Mouse (Mus musculus) left cerebral cortex, adult 2 months (tissue): ENCODE data around the gene Tmem151b. TPM values are rescaled to one million over a fixed set of nuclear protein-coding genes. Genes with fewer than 3 reads are reported as not detected.

Experiments
- DNase-seq, 2 experiments: peaks; one replicate each; pipeline ENCODE4 v3.0.0; 2021 to 2022; ENCODE audit warnings: low spot score in 2 of 2, mixed read lengths in 1 of 2; ENCODE audit errors: extremely low spot score in 1 of 2
- H3K27ac ChIP-seq: fragments of 200-600 bp; 2 replicates; pipeline ENCODE4 v1.8.1; 2022
- H3K4me3 ChIP-seq: fragments of 200-600 bp; 2 replicates; pipeline ENCODE4 v1.8.1; 2022
- CTCF ChIP-seq: fragments of 200-600 bp; IDR thresholded peaks from 2 replicates; pipeline ENCODE4 v1.8.1; 2022; ENCODE audit warnings: antibody characterized with exemption, mild to moderate bottlenecking, moderate library complexity
- intact Hi-C: fragments of 180-260 bp; cut with DNase I; formaldehyde crosslinking; loops from one replicate; pipeline ENCODE4 v1.15.1; 2025
- total RNA-seq, 2 experiments: library from RNA; stranded (reverse); gene quantifications; 2 replicates each; pipeline ENCODE4 v1.2.3; 2021

Tmem151b gene
- total RNA-seq, 2 experiments from 2014 or later: 132 to 133 TPM

GRCm38 (mm10) chr17:45536264-45536663, 13.2 kb downstream of the Tmem151b start:
- no peak for DNase-seq
- no peak for TF ChIP-seq CTCF
- H3K4me3 ChIP-seq: no peak overlapping the region
- peak overlapping the region; percentile 64 for H3K27ac ChIP-seq
- intact Hi-C loops: no loop called here

- no peak overlapping the region for H3K4me3 ChIP-seq
- no peak for TF ChIP-seq CTCF
- no peak for DNase-seq
- intact Hi-C loops: no loop called here
- no peak overlapping the region for H3K27ac ChIP-seq
Observed at GRCm38 (mm10) chr17:45532896-45533295, 16.6 kb downstream of the Tmem151b start.

GRCm38 (mm10) chr17:45530346-45530782, 19.1 kb downstream of the Tmem151b start:
- peak; percentile 64 to 81 for DNase-seq
- no peak overlapping the region for H3K4me3 ChIP-seq
- no peak for TF ChIP-seq CTCF
- intact Hi-C loops: loop anchor here (1.0 kb wide), 1 partner anchor 8 kb away; no protein-coding TSS in a partner anchor
- peak overlapping the region; percentile 81 for H3K27ac ChIP-seq

GRCm38 (mm10) chr17:45526571-45526970, 22.9 kb downstream of the Tmem151b start:
- no peak overlapping the region for H3K27ac ChIP-seq
- intact Hi-C loops: no loop called here
- no peak overlapping the region for H3K4me3 ChIP-seq
- DNase-seq: no peak
- no peak for TF ChIP-seq CTCF

- intact Hi-C loops: no loop called here
- Histone ChIP-seq H3K27ac (no peak overlapping the region), H3K4me3 (no peak overlapping the region)
- TF ChIP-seq CTCF: no peak
- no peak for DNase-seq
Observed at GRCm38 (mm10) chr17:45524961-45525360, 24.5 kb downstream of the Tmem151b start.

- no peak within 1 kb of the TSS for H3K4me3 ChIP-seq
- H3K27ac ChIP-seq: no peak within 1 kb of the TSS; the same call in 1 of the 2 replicates
- TF ChIP-seq CTCF: no peak
- no peak for DNase-seq
- intact Hi-C loops: no loop called here
Observed at GRCm38 (mm10) chr17:45523263-45523662, 26.2 kb downstream of the Tmem151b start, which contains the start of gene Tcte1. Gene Tcte1, plus strand, starts transcription at chr17:45523434.

- intact Hi-C loops: no loop called here
- Histone ChIP-seq H3K4me3 (no peak overlapping the region), H3K27ac (no peak overlapping the region)
- no peak for TF ChIP-seq CTCF
- no peak for DNase-seq
Observed at GRCm38 (mm10) chr17:45520136-45520535, 29.3 kb downstream of the Tmem151b start.

- TF ChIP-seq CTCF: no peak
- intact Hi-C loops: no loop called here
- H3K27ac ChIP-seq: no peak overlapping the region
- no peak overlapping the region for H3K4me3 ChIP-seq
- no peak for DNase-seq
Observed at GRCm38 (mm10) chr17:45518766-45519475, 30.6 kb downstream of the Tmem151b start.

GRCm38 (mm10) chr17:45517549-45518215, 31.8 kb downstream of the Tmem151b start:
- H3K27ac ChIP-seq: no peak overlapping the region
- no peak for DNase-seq
- intact Hi-C loops: no loop called here
- H3K4me3 ChIP-seq: no peak overlapping the region
- TF ChIP-seq CTCF: no peak

- intact Hi-C loops: no loop called here
- no peak for TF ChIP-seq CTCF
- Histone ChIP-seq H3K4me3 (no peak overlapping the region), H3K27ac (no peak overlapping the region)
- DNase-seq: no peak
Observed at GRCm38 (mm10) chr17:45517135-45517534, 32.3 kb downstream of the Tmem151b start.

- peak; percentile 98 for TF ChIP-seq CTCF
- H3K27ac ChIP-seq: no peak overlapping the region
- intact Hi-C loops: loop anchor here (1.0 kb wide), 1 partner anchor 36 kb away; no protein-coding TSS in a partner anchor
- peak; percentile 69 to 87 for DNase-seq
- no peak overlapping the region for H3K4me3 ChIP-seq
Observed at GRCm38 (mm10) chr17:45516488-45516887, 33.0 kb downstream of the Tmem151b start.

- TF ChIP-seq CTCF: no peak
- DNase-seq: no peak
- Histone ChIP-seq H3K27ac (no peak overlapping the region), H3K4me3 (no peak overlapping the region)
- intact Hi-C loops: loop anchor here (1.0 kb wide), 1 partner anchor 36 kb away; no protein-coding TSS in a partner anchor
Observed at GRCm38 (mm10) chr17:45515806-45516205, 33.7 kb downstream of the Tmem151b start.
